Mouse (Mus musculus): ENCODE results near the gene Tceanc2. TPM values are rescaled to one million over a fixed set of nuclear protein-coding genes. Genes with fewer than 3 reads are reported as not detected.
A peak's percentile ranks its signal among the peaks of the same experiment; 100 is the strongest.

The Tceanc2 gene
- polyA plus RNA-seq, 1 experiment from 2014 or later = 22.8 TPM

- Histone ChIP-seq H3K4me1 (ENCODE audit: control insufficient read depth, insufficient read depth, low read length) (peaks cover 14% of the 10 kb centered on the region; the same call in 1 of the 2 replicates), H3K4me2 (no peak overlapping the region), H3K4me3 (ENCODE audit: low read depth, low read length) (no peak overlapping the region), H3K36me3 (ENCODE audit: control insufficient read depth, insufficient read depth, low read length) (no peaks in the 10 kb centered on the region), H3K27me3 (ENCODE audit: control insufficient read depth, insufficient read depth, low read length) (no peaks in the 10 kb centered on the region), H3K27ac (ENCODE audit: low read depth, low read length) (no peak overlapping the region), H3K9ac (ENCODE audit: low read length) (no peak overlapping the region), H3K9me3 (ENCODE audit: control insufficient read depth, low read length) (no peaks in the 10 kb centered on the region)
- DNase-seq (ENCODE audit: low spot score, missing footprints) (no peak), ATAC-seq (ENCODE audit: low FRiP score) (no peak)
- WGBS = 84% methylated on average over 16 of the region's 16 CpGs
These were observed 84.3 kb downstream of the Tceanc2 start for GRCm38 (mm10) chr4:107094484-107095187.

- Histone ChIP-seq H3K4me3 (ENCODE audit: low read depth, low read length) (no peak overlapping the region), H3K27ac (ENCODE audit: low read depth, low read length) (no peak overlapping the region), H3K27me3 (ENCODE audit: control insufficient read depth, insufficient read depth, low read length) (no peaks in the 10 kb centered on the region), H3K4me2 (no peak overlapping the region), H3K36me3 (ENCODE audit: control insufficient read depth, insufficient read depth, low read length) (no peaks in the 10 kb centered on the region), H3K9ac (ENCODE audit: low read length) (no peak overlapping the region), H3K9me3 (ENCODE audit: control insufficient read depth, low read length) (no peaks in the 10 kb centered on the region), H3K4me1 (ENCODE audit: control insufficient read depth, insufficient read depth, low read length) (peaks cover 12% of the 10 kb centered on the region; the same call in 1 of the 2 replicates)
- no peak for DNase-seq (ENCODE audit: low spot score, missing footprints)
- ATAC-seq (ENCODE audit: low FRiP score) = no peak
- WGBS = 83% methylated on average over 14 of the region's 14 CpGs
These were observed 87.2 kb downstream of the Tceanc2 start for GRCm38 (mm10) chr4:107091696-107092095.

- Histone ChIP-seq H3K4me3 (ENCODE audit: low read depth, low read length) (no peak overlapping the region), H3K9me3 (ENCODE audit: control insufficient read depth, low read length) (no peaks in the 10 kb centered on the region), H3K4me1 (ENCODE audit: control insufficient read depth, insufficient read depth, low read length) (peaks cover 26% of the 10 kb centered on the region), H3K27ac (ENCODE audit: low read depth, low read length) (peak overlapping the region; percentile 81), H3K36me3 (ENCODE audit: control insufficient read depth, insufficient read depth, low read length) (no peaks in the 10 kb centered on the region), H3K4me2 (no peak overlapping the region; the same call in 1 of the 2 replicates), H3K9ac (ENCODE audit: low read length) (no peak overlapping the region; the same call in 1 of the 2 replicates), H3K27me3 (ENCODE audit: control insufficient read depth, insufficient read depth, low read length) (no peaks in the 10 kb centered on the region)
- 4% methylated on average over 6 of the region's 6 CpGs for WGBS
- DNase-seq (ENCODE audit: low spot score, missing footprints) = peak; percentile 96
- ATAC-seq (ENCODE audit: low FRiP score) = peak; percentile 94
These were observed 94.1 kb downstream of the Tceanc2 start for GRCm38 (mm10) chr4:107084858-107085257.

GRCm38 (mm10) chr4:107084343-107084742, 94.6 kb downstream of the Tceanc2 start:
- no peaks in the 10 kb centered on the region for H3K27me3 ChIP-seq (ENCODE audit: control insufficient read depth, insufficient read depth, low read length)
- no peak overlapping the region; the same call in 1 of the 2 replicates for H3K4me2 ChIP-seq
- DNase-seq (ENCODE audit: low spot score, missing footprints) (no peak), ATAC-seq (ENCODE audit: low FRiP score) (peak; percentile 73)
- WGBS = 13% methylated on average over 1 of the region's 1 CpGs
- H3K4me3 ChIP-seq (ENCODE audit: low read depth, low read length) = no peak overlapping the region
- H3K36me3 ChIP-seq (ENCODE audit: control insufficient read depth, insufficient read depth, low read length) = no peaks in the 10 kb centered on the region
- peaks cover 26% of the 10 kb centered on the region for H3K4me1 ChIP-seq (ENCODE audit: control insufficient read depth, insufficient read depth, low read length)
- H3K27ac ChIP-seq (ENCODE audit: low read depth, low read length) = peak overlapping the region; percentile 81
- H3K9ac ChIP-seq (ENCODE audit: low read length) = peak overlapping the region; percentile 17; the same call in 1 of the 2 replicates
- H3K9me3 ChIP-seq (ENCODE audit: control insufficient read depth, low read length) = no peaks in the 10 kb centered on the region

Other genes with a start within 250 kb of the Tceanc2 start
- gene Mrpl37, start 112.2 kb downstream of the Tceanc2 start, polyA plus RNA-seq (2014; fragmentation: Nextera tagmentation; extraction: Ambion mirVana) = 106 and 112 TPM in 2 replicates
- gene Cyb5rl, start 112.1 kb downstream of the Tceanc2 start, polyA plus RNA-seq (2014; fragmentation: Nextera tagmentation; extraction: Ambion mirVana) = 5.6 TPM in 2 replicates
- 0.11 and 0.29 TPM in 2 replicates for gene Cdcp2, start 82.2 kb downstream of the Tceanc2 start, polyA plus RNA-seq (2014; fragmentation: Nextera tagmentation; extraction: Ambion mirVana)
- 344 and 384 TPM in 2 replicates for gene Tmem59, start 717 bp downstream of the Tceanc2 start, polyA plus RNA-seq (2014; fragmentation: Nextera tagmentation; extraction: Ambion mirVana)
- not detected in 2 replicates for gene Ldlrad1, start 30.1 kb upstream of the Tceanc2 start, polyA plus RNA-seq (2014; fragmentation: Nextera tagmentation; extraction: Ambion mirVana)
- gene Lrrc42, start 74.4 kb upstream of the Tceanc2 start, polyA plus RNA-seq (2014; fragmentation: Nextera tagmentation; extraction: Ambion mirVana) = 69.8 and 70.0 TPM in 2 replicates
- 27.2 and 30.2 TPM in 2 replicates for gene Hspb11, start 74.5 kb upstream of the Tceanc2 start, polyA plus RNA-seq (2014; fragmentation: Nextera tagmentation; extraction: Ambion mirVana)
- not detected in 2 replicates for gene Dio1, start 128.1 kb upstream of the Tceanc2 start, polyA plus RNA-seq (2014; fragmentation: Nextera tagmentation; extraction: Ambion mirVana)
- gene Yipf1, start 135.2 kb upstream of the Tceanc2 start, polyA plus RNA-seq (2014; fragmentation: Nextera tagmentation; extraction: Ambion mirVana) = 36.0 and 40.2 TPM in 2 replicates
- gene Ndc1, start 188.7 kb upstream of the Tceanc2 start, polyA plus RNA-seq (2014; fragmentation: Nextera tagmentation; extraction: Ambion mirVana) = 52.9 and 54.3 TPM in 2 replicates

Measured in midbrain, embryonic 11.5 days (tissue).